Mouse (Mus musculus): ENCODE measurements around the gene Sqstm1.
A peak's percentile ranks its signal among the peaks of the same experiment; 100 is the strongest.

The Sqstm1 gene

DNA sequence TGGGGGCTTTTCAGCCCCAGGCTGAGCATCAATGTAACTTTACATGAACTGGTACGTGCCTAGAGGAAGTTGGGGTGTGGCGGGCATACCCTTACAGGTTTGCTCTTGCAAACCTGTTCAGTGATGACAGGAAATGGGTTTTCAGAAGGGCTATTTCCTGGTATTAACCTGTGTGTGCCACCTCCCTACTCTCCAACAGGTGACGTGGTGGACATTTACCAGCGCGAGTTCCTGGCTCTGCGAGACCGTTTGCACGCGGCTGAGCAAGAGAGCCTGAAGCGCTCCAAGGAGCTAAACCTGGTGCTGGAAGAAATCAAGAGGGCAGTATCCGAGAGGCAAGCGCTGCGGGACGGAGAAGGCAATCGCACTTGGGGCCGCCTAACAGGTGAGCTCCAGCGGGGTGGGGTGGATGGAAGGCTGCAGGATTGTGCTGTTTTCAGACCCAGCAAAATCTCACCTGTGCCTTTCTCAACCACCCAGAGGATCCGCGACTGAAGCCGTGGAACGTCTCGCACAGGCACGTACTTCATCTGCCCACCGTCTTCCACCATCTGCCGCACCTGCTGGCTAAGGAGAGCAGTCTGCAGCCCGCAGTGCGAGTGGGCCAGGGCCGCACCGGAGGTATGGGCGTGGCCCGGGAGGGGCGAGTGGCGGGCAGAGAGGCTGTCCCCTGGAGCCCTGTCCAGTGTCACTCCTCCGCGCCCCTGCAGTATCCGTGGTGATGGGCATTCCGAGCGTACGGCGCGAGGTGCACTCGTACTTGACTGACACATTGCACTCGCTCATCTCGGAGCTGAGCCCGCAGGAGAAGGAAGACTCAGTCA is 20.1 kb upstream of the Sqstm1 start:
- DNase-seq (ENCODE audit: low spot score in 2 of 2): no peak

DNA sequence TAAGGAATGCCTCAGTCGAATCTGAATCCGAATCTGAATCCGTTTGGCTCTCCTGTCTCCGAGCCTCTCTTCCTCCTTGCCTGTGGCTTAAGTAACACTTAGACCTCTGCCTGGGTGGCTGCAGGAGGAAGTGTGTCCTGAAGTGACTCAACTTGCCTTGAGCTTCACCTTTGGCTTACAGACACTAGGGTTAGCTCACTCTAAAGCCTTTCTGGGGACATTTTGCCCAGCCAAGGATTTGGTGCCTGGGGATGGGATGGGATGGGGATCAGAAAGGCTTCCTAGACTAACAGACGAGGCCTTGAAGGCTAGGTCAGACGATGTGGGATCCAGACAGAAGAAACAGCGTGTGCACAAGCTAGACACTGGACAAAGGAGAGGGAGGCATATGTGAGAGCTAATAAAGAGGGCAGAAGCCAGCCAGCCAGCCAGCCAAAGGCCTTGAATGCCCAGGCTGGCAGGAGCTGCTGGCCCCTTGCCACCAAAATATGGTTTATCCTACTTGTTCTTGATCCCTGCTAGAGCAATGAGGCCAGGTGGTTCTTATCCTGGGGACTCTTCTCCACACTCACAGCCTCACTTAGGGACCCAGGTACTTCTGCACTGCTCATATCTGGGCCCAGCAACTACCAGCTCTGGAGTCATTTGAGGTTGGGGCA is 18.8 kb upstream of the Sqstm1 start:
- DNase-seq (ENCODE audit: low spot score in 2 of 2): no peak

DNA sequence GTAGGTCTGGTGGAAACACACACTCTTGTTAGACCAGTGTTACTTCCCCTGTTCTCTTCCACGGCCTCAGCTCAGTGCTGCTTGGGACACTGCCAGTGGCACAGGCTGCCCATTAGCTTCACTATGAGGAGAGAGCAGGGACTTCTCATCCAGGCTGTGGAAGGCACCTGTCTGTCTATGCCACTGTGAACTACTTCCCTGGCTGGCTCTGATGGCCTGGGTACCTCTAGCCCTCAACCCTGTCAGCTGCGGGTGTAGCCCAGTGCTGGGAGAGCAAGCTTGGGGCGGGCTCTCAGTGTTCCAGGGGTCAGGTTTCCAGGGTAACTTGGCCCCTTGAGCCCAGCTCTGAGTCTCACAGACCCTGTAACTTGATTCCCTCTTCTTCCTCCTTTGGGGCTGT is 18.1 kb upstream of the Sqstm1 start:
- DNase-seq (ENCODE audit: low spot score in 2 of 2): no peak

DNA sequence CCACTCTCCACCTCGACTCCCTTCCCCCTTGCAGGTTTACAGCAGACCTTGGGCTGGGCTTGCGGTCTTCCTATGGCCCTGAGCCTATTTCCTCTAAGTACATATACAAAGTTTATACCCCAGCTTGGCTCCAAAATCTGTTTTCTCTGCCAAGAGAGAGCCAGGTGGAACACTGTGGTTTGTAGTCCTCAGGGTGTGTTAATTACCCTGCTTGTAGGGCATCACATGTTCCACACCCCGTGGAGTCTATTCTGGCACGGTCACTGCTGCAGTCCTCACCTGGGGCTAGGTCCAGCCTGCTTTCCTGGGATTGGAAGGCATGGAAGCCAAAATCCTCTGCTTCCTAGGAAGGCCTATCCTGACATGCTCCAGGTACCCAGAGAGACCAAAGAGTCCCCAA is 17.1 kb upstream of the Sqstm1 start:
- no peak for DNase-seq (ENCODE audit: low spot score in 2 of 2)

DNA sequence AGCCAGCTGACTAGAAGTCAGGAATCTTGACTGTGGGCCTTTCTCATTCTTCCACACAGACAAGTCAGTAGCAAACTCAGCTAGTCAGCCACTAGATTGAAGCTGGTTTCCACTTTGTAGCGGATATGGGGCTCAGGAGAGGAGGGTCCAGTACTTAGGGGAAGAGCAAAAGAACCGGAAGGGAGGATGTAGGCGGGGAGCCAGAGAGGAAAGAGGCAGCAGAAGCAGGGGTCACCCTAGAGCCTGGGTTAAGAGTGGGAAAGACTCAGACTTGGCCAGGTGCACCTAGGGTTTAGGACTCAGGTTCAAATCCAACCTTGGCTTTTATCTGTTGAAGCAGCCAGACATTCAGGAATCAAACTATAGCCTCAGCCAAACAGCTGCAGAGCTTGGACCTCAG is 16.6 kb upstream of the Sqstm1 start:
- DNase-seq (ENCODE audit: low spot score in 2 of 2): no peak

DNA sequence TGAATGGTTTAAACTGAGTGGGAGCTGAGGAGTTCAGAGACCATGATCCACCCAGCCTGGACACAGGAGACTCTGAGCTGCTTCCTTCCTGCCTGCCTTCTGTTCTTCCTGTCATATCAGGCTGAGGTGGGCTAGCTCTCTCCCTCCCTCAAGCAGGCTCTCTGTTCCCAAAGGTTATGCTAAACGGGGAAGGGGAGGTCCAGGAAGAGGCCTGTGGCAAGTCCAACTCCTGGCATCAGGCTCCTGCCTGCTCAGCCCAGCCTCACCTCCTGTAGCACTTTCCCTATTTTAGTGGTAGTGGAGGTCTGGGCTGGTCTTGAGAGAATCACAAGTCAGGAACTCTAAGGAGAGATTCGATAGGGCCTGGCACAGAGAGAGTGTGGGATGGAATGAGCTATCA is 15.8 kb upstream of the Sqstm1 start:
- no peak for DNase-seq (ENCODE audit: low spot score in 2 of 2)

DNA sequence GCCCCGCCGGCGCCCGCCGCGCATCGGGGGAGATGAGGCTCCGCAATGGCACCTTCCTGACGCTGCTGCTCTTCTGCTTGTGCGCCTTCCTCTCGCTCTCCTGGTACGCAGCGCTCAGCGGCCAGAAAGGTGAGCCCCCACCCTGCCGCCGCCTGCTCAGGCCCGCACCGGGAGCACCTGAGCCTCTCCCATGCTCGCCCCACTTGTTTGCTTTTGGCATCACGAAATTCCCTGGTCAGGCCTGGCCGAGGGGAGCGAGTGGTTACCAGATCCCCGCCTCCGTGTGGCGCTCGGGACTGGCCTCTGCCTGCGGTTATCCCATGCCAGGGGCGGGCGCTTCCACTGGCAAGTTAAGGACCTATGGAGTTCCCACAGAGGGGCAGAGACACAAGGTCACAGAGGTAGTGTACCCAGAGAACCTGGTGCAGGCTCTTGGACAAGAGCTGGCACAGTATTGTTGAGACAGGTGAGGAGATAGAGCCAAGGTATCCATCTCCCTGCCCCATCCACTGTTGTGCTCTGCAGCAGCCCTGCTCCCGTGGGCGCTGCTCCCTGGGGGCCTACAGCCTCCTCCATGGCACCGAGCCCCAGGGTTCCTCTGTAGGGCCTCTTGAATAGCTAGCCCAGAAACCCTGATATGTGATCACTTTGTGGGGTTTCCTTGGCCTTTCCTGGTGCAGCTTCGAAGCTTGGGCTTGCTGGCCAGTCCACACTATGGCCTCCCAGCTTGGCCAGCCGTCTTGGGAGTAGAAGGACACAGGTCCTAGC is 15.2 kb upstream of the Sqstm1 start:
- DNase-seq (ENCODE audit: low spot score in 2 of 2): no peak

DNA sequence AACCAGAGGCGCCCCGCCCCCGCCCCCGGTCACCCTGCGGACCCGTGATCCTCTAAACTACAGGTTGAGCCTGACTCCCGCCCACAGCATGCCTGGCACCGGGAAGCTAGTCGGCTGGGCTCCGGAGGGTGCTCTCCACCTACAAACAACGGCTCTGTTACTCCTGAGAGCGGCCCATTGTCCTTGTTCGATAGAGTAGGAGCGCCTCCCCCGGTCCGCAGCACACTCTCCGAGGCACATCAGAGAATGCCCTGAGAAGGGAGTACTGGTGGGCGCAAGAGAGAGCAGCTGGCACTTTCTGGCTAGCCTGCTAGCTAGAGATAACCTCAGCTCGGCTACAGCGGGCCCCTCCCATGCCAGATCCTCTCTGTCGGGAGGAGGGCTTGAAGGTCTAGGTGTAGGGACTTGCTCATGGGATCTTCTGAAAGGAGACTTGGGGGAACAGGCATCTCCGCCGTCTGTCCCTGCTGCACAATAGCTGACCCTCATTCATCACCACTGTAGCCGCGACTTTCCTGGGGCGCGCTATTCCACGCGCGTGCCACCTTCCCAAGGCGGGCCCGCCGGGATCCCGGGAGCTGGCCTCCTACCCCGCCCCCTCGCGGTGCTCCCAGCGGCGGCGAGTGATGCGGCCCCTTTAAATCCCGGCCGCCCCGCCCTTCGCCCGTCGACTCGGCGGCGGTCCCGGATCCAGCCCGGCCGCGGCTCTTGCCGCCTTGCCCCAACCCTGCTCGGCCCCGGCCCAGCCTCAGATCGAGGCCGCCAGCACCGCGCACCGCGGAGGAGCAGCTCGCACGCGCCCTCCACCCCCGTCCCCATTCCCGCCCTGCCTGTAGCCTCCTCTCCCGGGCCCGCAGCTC is 14.3 kb upstream of the Sqstm1 start:
- DNase-seq (ENCODE audit: low spot score in 2 of 2): peak; percentile 72 to 82

DNA sequence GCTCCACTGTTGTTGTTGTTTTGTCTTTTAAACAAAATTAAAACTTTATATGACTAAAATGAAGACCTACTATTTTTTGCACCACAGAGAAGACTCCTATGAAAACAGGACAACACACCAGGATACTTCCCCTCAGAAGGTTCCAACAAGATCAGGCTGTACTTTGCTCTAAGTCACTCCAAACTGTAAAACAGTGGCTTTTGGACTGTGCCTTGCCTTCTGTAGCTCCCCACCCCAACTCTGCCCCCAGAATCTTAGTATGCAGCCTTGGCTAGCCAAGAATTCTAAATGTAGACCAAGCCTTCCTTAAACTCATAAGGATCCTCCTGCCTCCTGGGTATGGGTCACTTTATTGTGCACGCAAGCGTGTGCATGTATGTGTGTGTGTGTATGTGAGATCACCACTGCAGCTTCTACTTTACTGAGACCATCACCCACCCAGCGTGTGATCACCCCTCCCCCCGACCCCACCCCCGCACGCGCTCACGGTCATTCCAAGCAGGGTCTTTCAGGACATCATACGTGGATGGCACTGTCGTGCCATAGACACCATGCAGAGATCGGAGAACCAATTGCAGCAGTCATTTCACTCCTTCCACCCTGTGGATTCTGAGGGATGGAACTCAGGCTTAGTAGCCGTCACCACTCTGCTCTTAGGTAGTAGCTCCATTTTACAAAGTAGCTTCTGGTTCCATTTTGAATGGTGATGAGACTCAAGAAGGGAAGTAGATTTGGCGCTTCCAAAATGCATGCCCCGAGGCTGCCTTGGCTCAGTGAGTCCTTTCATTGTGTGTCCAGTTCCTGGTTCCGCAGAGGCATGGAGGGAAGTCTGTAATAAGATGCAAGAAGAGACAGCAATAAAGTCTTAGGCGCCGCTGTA is 13.4 kb upstream of the Sqstm1 start:
- DNase-seq (ENCODE audit: low spot score in 2 of 2): no peak

DNA sequence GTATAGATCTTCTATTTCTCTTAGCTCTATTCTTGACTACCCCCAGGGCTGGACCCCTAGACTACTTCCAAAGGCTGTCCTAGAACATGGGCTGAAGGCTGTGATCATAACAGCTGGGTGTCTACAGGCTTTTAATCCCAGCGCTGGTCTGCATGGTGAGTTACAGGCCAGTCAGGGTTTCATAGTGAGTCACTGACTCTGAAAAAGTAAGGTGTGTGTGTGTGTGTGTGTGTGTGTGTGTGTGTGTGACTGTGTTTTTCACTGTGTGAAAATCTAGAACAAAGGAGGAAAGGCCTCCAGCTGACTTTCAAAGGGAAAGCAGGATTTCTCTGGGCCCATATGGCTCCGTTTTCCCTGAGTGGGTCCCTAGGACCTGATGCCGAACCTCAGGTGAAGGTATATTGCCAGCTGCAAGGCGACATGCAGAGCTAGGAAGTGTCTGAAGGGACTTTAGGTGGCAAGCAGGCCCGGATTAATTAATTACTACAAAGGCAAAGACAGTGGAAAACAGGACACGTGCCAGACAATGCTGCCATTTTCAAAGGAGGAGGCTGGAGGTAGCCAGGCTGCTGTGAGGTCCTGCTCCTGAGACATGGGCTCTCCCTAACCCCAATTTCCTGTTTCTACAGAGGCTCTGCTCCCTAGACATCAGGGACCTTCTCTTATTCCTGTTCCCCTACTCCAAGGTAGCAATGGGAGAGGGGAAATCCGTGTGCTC is 12.1 kb upstream of the Sqstm1 start:
- DNase-seq (ENCODE audit: low spot score in 2 of 2): no peak

DNA sequence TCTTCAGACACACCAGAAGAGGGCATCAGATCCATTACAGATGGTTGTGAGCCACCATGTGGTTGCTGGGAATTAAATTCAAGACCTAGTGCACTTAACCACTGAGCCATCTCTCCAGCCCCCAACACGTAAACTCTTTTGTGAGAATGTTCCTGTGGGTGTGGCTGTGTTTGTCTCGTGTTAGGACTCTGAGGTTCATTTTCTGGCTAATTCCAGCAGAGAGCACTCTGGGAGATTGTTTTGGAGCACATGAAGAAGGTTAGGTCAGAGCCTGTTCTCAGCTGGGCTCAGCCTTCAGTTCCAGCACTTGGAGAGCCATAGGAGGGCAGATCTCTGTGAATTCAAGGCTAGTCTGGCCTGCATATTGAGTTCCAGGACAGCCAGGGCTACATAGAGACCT is 9.2 kb upstream of the Sqstm1 start:
- no peak for DNase-seq (ENCODE audit: low spot score in 2 of 2)

DNA sequence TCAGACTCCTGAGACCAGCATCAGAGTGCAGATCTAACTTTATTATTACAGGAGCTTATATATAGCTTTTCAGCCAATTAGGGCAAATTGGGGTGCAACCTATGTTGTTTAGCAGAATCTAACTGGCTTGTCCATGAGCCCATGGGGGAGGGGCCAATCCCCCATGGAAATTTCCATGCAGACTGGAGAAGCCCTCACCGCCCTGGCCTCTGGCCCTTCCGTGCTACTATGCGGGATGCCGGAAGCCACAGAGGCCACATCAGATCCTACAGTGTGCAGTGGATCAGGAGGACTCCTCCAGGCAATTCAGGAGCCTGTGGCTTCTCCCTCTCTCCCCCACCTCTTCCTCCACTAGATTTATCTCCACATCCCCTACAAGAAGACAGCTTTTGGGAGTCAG is 7.2 kb upstream of the Sqstm1 start:
- DNase-seq (ENCODE audit: low spot score in 2 of 2): no peak

DNA sequence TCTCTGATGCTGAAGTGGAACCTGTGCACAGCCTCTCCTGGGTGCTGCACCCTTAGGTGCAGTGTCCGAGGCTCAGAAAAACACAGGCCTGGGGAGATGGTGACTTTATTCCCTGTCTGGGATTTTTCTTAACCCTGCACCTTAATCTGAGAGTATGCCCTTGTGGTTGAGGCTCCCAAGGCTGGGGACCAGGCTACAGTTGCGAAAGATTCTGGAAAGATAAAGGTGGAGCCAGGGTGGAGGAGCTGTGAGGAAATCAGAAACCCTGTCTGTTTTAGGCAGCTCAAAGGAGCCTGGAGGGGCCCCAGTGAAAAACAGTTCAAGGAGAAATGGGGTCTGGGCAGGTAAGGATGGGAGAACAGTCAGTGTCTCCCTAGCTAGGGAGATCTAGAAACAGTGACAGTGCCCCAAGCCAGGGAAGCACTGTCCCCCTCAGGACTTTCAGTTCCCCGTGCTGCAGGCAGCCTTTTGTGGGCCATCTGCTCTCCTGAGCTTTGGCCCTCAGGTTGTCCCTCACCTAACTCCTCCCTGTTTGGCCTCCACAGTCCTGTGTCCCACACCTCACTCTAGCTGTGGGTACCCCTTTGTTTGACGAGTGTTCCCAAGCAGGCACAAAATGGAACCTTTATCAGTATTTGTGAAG is 6.2 kb upstream of the Sqstm1 start:
- no peak for DNase-seq (ENCODE audit: low spot score in 2 of 2)

DNA sequence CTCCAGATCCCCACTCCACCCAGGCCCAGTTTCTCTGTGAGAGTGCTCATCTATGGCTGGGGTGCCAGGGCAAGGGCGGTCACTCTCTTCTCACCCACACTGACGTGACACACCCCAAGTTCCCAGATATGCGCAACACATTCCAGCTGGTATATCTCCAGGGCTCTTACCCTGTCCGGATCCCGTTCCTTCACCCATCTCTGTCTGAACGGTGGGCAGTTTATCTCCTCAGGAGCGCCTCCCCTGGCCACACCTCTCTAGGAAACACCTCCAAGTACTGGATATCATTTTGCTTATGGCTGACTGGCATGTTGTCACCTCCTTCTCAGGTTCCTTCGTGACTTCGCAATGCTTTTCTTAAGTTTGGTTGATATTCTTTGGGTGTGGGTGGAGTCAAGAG is 5.0 kb upstream of the Sqstm1 start:
- DNase-seq (ENCODE audit: low spot score in 2 of 2): no peak

DNA sequence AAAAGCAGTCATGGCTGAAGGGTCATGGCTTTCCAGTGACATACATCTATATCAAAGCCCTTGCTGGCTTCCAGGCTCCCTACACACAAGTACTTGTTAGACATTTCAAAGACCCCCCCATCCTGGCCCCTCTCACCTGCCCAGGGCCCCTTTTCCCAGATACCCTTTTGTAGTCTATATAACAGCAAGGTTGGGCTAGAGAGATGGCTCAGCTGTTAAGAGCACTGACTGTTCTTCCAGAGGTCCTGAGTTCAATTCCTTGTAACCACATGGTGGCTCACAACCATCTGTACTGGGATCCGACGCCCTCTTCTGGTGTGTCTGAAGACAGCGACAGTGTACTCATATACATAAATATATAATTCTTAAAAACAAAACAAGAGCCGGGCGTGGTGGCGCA is 4.0 kb upstream of the Sqstm1 start:
- no peak for DNase-seq (ENCODE audit: low spot score in 2 of 2)

DNA sequence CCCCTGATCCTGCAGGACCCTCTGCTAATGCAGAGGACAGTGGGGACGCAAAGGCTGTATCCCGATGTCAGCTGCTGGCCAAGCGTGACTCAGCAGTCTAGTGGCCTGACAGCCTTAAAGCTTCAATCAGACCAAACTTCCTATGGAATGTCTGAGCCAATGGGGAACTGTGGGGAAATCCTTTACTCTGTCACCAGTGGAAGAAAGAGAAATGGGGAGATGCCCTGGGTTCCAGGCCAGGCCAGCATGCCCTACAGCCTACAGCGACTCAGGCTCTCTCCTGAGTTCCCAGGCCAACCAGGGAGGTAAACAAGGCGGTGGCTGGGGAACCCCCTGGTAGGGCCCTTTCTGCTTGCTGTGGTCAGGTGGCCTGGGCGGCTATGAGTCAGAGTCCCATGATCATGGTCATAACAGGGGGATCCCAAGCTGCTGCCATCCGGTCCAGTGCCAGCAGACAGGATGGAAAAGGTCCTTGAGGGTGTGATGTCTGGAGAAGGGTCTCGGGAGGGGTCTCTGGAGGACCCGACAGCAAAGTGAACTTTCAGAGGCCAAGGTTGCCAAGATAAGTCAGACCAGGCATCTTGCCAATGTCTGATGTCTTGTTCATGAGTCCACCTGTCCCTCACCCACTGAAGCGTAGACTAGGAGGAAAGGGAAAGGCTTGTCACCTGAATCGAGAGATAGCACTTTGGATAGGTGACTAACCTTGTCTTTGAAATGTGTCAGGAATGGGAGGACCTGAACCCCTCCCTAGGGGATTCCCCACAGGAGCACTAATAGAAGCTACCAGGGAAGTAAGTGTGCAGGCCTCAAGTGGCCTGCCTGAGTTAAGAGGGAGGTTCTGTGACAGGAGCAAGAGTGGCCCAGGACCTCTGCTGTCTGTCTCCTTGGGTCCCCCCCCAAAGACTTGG is 2.5 kb upstream of the Sqstm1 start:
- peak; percentile 38 to 47 for DNase-seq (ENCODE audit: low spot score in 2 of 2)

DNA sequence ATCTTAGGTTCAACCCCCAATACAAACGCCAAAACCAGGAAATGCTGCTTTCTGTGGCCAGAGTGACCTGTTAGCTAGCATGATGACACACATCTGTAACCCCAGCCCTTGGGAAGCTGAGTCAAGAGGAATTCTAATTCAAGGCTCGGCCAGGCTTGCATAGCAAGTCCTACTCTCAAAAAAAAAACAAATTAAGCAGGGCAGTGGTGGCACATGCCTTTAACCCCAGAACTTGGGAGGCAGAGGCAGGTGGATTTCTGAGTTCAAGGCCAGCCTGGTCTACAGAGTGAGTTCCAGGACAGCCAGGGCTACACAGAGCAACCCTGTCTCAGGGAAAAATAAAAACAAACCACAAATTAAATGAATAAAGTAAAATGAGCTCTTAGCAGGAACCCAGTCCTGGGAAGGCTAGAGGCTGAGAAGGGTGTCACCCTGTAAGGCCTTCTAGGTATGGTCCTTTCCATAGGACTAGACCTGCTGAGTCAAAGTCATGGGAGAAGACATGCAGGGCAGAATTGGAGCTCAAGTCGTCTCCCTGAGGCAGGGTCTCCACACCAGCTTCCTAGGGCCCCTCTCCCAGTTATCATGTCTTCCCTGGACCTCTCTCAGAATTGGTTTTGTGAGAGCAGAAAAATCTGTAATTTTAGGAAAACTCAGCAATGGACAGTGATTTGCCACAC is 1.6 kb upstream of the Sqstm1 start:
- DNase-seq (ENCODE audit: low spot score in 2 of 2): no peak

Data from spleen, postnatal 36 days (tissue).